ENCODE assay signal across 12 mouse cellular contexts in genomic region chr17:5115952-5116351, GRCm38 (mm10).
A peak's percentile ranks its signal among the peaks of the same experiment; 100 is the strongest.
DNase-seq lines count a peak whose midpoint lies in the region; ATAC-seq and TF ChIP-seq lines count a peak whose summit lies in the region.
"Had no signal": no experiment of that assay in that cellular context is flagged by ENCODE, and none has a peak within 500 bp of the region (broad histone marks: within the 10 kb centered on the region; RNA-seq: fewer than 3 reads in every experiment).

No protein-coding gene starts in this region.

- TF ChIP-seq POLR2A in cortical plate, adult 2 months (IDR thresholded peaks at IDR 0.05; ENCODE audit: extremely low read depth, insufficient read depth, low read length): no peak

- 0 out of 2 replicates have a peak, but pooled peaks have one; percentile 31 for ATAC-seq in hindbrain, embryonic 16.5 days
- ATAC-seq in hindbrain, embryonic 14.5 days (ENCODE audit: low FRiP score): no peak
- no peak for ATAC-seq in stomach, postnatal 0 days (ENCODE audit: low FRiP score, low TSS enrichment)

- no peaks in the 10 kb centered on the region for H3K36me3 ChIP-seq in hindbrain, embryonic 16.5 days (ENCODE audit: control insufficient read depth, insufficient read depth, low read length)
- no peaks in the 10 kb centered on the region for H3K36me3 ChIP-seq in hindbrain, embryonic 14.5 days (replicated peaks; ENCODE audit: control insufficient read depth, insufficient read depth)
- no peaks in the 10 kb centered on the region for H3K36me3 ChIP-seq in stomach, postnatal 0 days (ENCODE audit: control insufficient read depth, insufficient read depth, low read length)
- H3K36me3 ChIP-seq: lung, embryonic 15.5 days had no signal

- DNase-seq in hindbrain, embryonic 14.5 days (ENCODE audit: low spot score): no peak
- DNase-seq in retina, postnatal 1 day: peak; percentile 57
- DNase-seq in retina, embryonic 14.5 days (ENCODE audit: low spot score): no peak
- no peak for DNase-seq in stomach, postnatal 0 days (ENCODE audit: low spot score)
- DNase-seq in embryo, embryonic 9.5 days (ENCODE audit: extremely low spot score): no peak
- DNase-seq in left cerebral cortex, adult 8-10 months (ENCODE audit: low spot score in 2 of 2): no peak
- DNase-seq: kidney, adult 18-20 months had no signal

- 69% methylated on average over 6 of the region's 6 CpGs for WGBS in hindbrain, embryonic 16.5 days
- WGBS in hindbrain, embryonic 14.5 days: 70% methylated on average over 6 of the region's 6 CpGs
- WGBS in stomach, postnatal 0 days: 73% methylated on average over 6 of the region's 6 CpGs

- H3K4me1 ChIP-seq in hindbrain, embryonic 16.5 days (ENCODE audit: control insufficient read depth, insufficient read depth, low read depth, low read length): peaks cover 7% of the 10 kb centered on the region; the same call in 1 of the 2 replicates
- H3K4me1 ChIP-seq in hindbrain, embryonic 14.5 days (replicated peaks; ENCODE audit: control insufficient read depth, insufficient read depth, low read length): peaks cover 18% of the 10 kb centered on the region
- H3K4me1 ChIP-seq in cortical plate, adult 2 months (ENCODE audit: control insufficient read depth, insufficient read depth, low read length): peaks cover 10% of the 10 kb centered on the region
- H3K4me1 ChIP-seq in stomach, postnatal 0 days (replicated peaks; ENCODE audit: control insufficient read depth, insufficient read depth): peaks cover 7% of the 10 kb centered on the region; the same call in 1 of the 2 replicates

- H3K4me2 ChIP-seq in hindbrain, embryonic 16.5 days (ENCODE audit: low read length): no peak overlapping the region
- no peak overlapping the region for H3K4me2 ChIP-seq in hindbrain, embryonic 14.5 days (replicated peaks)
- H3K4me2 ChIP-seq in stomach, postnatal 0 days (replicated peaks; ENCODE audit: low read depth): no peak overlapping the region
- H3K4me2 ChIP-seq: lung, embryonic 15.5 days had no signal

- H3K4me3 ChIP-seq in hindbrain, embryonic 16.5 days (ENCODE audit: low read length): no peak overlapping the region
- H3K4me3 ChIP-seq in hindbrain, embryonic 14.5 days (replicated peaks; ENCODE audit: low read length): no peak overlapping the region
- H3K4me3 ChIP-seq in cortical plate, adult 2 months (ENCODE audit: insufficient read depth, low read length): no peak overlapping the region
- no peak overlapping the region for H3K4me3 ChIP-seq in stomach, postnatal 0 days (ENCODE audit: low read depth, low read length)
- H3K4me3 ChIP-seq: limb, embryonic 10.5 days; lung, embryonic 15.5 days; midbrain, embryonic 10.5 days had no signal

- no peaks in the 10 kb centered on the region for H3K27me3 ChIP-seq in hindbrain, embryonic 16.5 days (replicated peaks; ENCODE audit: control insufficient read depth, insufficient read depth, low read length)
- no peaks in the 10 kb centered on the region for H3K27me3 ChIP-seq in hindbrain, embryonic 14.5 days (ENCODE audit: control insufficient read depth, insufficient read depth, low read length)
- H3K27me3 ChIP-seq in stomach, postnatal 0 days (ENCODE audit: control insufficient read depth, insufficient read depth, low read length): no peaks in the 10 kb centered on the region
- H3K27me3 ChIP-seq: lung, embryonic 15.5 days had no signal

- 0 out of 2 replicates have a peak, but pooled peaks have one; percentile 1 for TF ChIP-seq CTCF in cortical plate, adult 2 months (IDR thresholded peaks at IDR 0.05; ENCODE audit: extremely low read depth, insufficient read depth, low read length)
- TF ChIP-seq CTCF in stomach, postnatal 0 days (IDR thresholded peaks at IDR 0.05; ENCODE audit: low read depth): peak; percentile 11; the same call in 1 of the 2 replicates

- no peak overlapping the region for H3K9ac ChIP-seq in hindbrain, embryonic 16.5 days (ENCODE audit: low read depth, low read length)
- no peak overlapping the region for H3K9ac ChIP-seq in hindbrain, embryonic 14.5 days
- H3K9ac ChIP-seq in stomach, postnatal 0 days (ENCODE audit: low read length): no peak overlapping the region
- H3K9ac ChIP-seq: lung, embryonic 15.5 days had no signal

- no peaks in the 10 kb centered on the region for H3K9me3 ChIP-seq in hindbrain, embryonic 16.5 days (ENCODE audit: control insufficient read depth, low read length)
- H3K9me3 ChIP-seq in hindbrain, embryonic 14.5 days (ENCODE audit: control insufficient read depth, low read length): no peaks in the 10 kb centered on the region
- no peaks in the 10 kb centered on the region for H3K9me3 ChIP-seq in stomach, postnatal 0 days (ENCODE audit: control insufficient read depth, low read length)
- H3K9me3 ChIP-seq: limb, embryonic 10.5 days; lung, embryonic 15.5 days; midbrain, embryonic 10.5 days had no signal

- H3K27ac ChIP-seq in hindbrain, embryonic 16.5 days (ENCODE audit: low read depth, low read length): no peak overlapping the region
- no peak overlapping the region for H3K27ac ChIP-seq in hindbrain, embryonic 14.5 days
- H3K27ac ChIP-seq in cortical plate, adult 2 months (ENCODE audit: insufficient read depth, low read length): peak overlapping the region; percentile 29; the same call in 1 of the 2 replicates
- no peak overlapping the region for H3K27ac ChIP-seq in stomach, postnatal 0 days (replicated peaks)
- H3K27ac ChIP-seq: limb, embryonic 10.5 days; lung, embryonic 15.5 days; midbrain, embryonic 10.5 days had no signal

- no peak for TF ChIP-seq EP300 in stomach, postnatal 0 days (optimal IDR thresholded peaks at IDR 0.05)
